Comparison of ENCODE assay signal across 8 mouse cellular contexts in the genomic region with DNA sequence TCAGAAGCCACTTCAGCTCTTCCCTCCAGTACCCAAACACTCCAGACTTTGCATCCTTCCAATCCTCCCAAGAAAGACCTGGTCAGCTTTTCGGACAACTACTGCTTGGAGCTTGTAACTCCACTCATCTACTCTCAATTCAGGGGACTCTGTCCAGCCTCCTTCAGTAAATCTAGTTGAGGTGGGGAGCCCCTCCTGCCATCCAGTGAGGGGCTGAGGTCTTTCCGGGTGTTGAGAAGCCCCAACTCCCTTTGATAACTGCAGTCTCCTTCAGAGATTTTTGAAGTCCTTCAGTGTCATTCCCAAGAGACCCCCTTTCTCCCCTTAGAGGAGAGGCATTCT. TPM values are rescaled to one million over a fixed set of nuclear protein-coding genes. Genes with fewer than 3 reads are reported as not detected.
DNase-seq lines count a peak whose midpoint lies in the region; ATAC-seq and TF ChIP-seq lines count a peak whose summit lies in the region.

No protein-coding gene starts in this region.

- DNase-seq in embryo, embryonic 11.5 days (ENCODE audit: low read depth, low spot score) = peak; percentile 1
- DNase-seq in embryo, embryonic 10.5 days (ENCODE audit: low spot score) = no peak
- DNase-seq in lung, postnatal 0 days (ENCODE audit: low spot score) = peak; percentile 4
- DNase-seq in retina, embryonic 14.5 days (ENCODE audit: low spot score) = no peak
- DNase-seq in right cerebral cortex, postnatal 4 days = no peak

- H3K9ac ChIP-seq in heart, embryonic 16.5 days (ENCODE audit: low read length) = peak overlapping the region; percentile 91
- H3K9ac ChIP-seq in lung, postnatal 0 days (replicated peaks; ENCODE audit: low read depth) = peak overlapping the region; percentile 78; the same call in 1 of the 2 replicates

- no peak for TF ChIP-seq EP300 in lung, postnatal 0 days (IDR thresholded peaks at IDR 0.05)

- H3K27ac ChIP-seq in heart, embryonic 16.5 days (ENCODE audit: low read length) = peak overlapping the region; percentile 90
- H3K27ac ChIP-seq in lung, postnatal 0 days (ENCODE audit: low read length) = peak overlapping the region; percentile 90

- no peaks in the 10 kb centered on the region for H3K36me3 ChIP-seq in C2C12 (ENCODE audit: control insufficient read depth, insufficient read depth)
- H3K36me3 ChIP-seq in heart, embryonic 16.5 days (ENCODE audit: control insufficient read depth, insufficient read depth) = no peaks in the 10 kb centered on the region
- no peaks in the 10 kb centered on the region for H3K36me3 ChIP-seq in lung, postnatal 0 days (ENCODE audit: insufficient read depth, low read length)

- no peaks in the 10 kb centered on the region for H3K79me3 ChIP-seq in C2C12 (ENCODE audit: low read depth)

- H3K4me3 ChIP-seq in C2C12 (ENCODE audit: insufficient read depth, poor library complexity, severe bottlenecking) = peak overlapping the region; percentile 68
- H3K4me3 ChIP-seq in heart, embryonic 16.5 days (ENCODE audit: low read length) = peak overlapping the region; percentile 92
- H3K4me3 ChIP-seq in lung, postnatal 0 days (ENCODE audit: low read depth, low read length) = peak overlapping the region; percentile 89

- H3K79me2 ChIP-seq in C2C12 (ENCODE audit: control insufficient read depth, insufficient read depth) = no peaks in the 10 kb centered on the region

- TF ChIP-seq CTCF in C2C12 (IDR thresholded peaks at IDR 0.05; ENCODE audit: control insufficient read depth, insufficient read depth, insufficient read length) = no peak
- no peak for TF ChIP-seq CTCF in lung, postnatal 0 days (IDR thresholded peaks at IDR 0.05)

- peak overlapping the region; percentile 13 for H3ac ChIP-seq in C2C12 (ENCODE audit: control insufficient read depth, insufficient read length, low read depth)

- no peaks in the 10 kb centered on the region for H3K9me3 ChIP-seq in heart, embryonic 16.5 days (replicated peaks; ENCODE audit: control insufficient read depth, low read length)
- H3K9me3 ChIP-seq in lung, postnatal 0 days (ENCODE audit: low read length) = no peaks in the 10 kb centered on the region

- H3K4me1 ChIP-seq in heart, embryonic 16.5 days (ENCODE audit: control insufficient read depth, insufficient read depth, low read length) = peaks cover 3% of the 10 kb centered on the region; the same call in 1 of the 2 replicates
- peaks cover 3% of the 10 kb centered on the region; the same call in 1 of the 2 replicates for H3K4me1 ChIP-seq in lung, postnatal 0 days (ENCODE audit: insufficient read depth, low read depth, low read length)

- peak overlapping the region; percentile 81 for H3K4me2 ChIP-seq in heart, embryonic 16.5 days (ENCODE audit: low read depth, low read length)
- peak overlapping the region; percentile 73 for H3K4me2 ChIP-seq in lung, postnatal 0 days (replicated peaks; ENCODE audit: low read depth, low read length)

- H3K27me3 ChIP-seq in C2C12 (ENCODE audit: control insufficient read depth, insufficient read depth, insufficient read length) = no peaks in the 10 kb centered on the region
- H3K27me3 ChIP-seq in heart, embryonic 16.5 days (ENCODE audit: control insufficient read depth, insufficient read depth, low read length) = no peaks in the 10 kb centered on the region
- no peaks in the 10 kb centered on the region for H3K27me3 ChIP-seq in lung, postnatal 0 days (replicated peaks; ENCODE audit: insufficient read depth, low read length)

- ATAC-seq in heart, embryonic 16.5 days (replicated peaks; ENCODE audit: extremely low read depth, insufficient read depth, low FRiP score) = no peak
- ATAC-seq in lung, postnatal 0 days = no peak
- ATAC-seq in megakaryocyte progenitor cell, adult 5-6 weeks (replicated peaks; ENCODE audit: poor library complexity) = no peak

- 19% methylated on average over 2 of the region's 2 CpGs for WGBS in heart, embryonic 16.5 days
- 6% methylated on average over 2 of the region's 2 CpGs for WGBS in lung, postnatal 0 days

TF ChIP-seq in C2C12, 6 proteins besides CTCF, POLR2A, EP300 and RAD21:
- TF ChIP-seq USF1 (IDR thresholded peaks at IDR 0.05; ENCODE audit: low read depth) (no peak), CEBPB (IDR thresholded peaks at IDR 0.05; ENCODE audit: low read depth) (no peak), MAX (IDR thresholded peaks at IDR 0.05) (no peak)
TF ChIP-seq in C2C12: peak in this region for 0.

RNA-seq across cellular contexts. Expression of gene Spata6, which starts 0.8 kb away (rescaled TPM):
- 6.5 TPM for polyA plus RNA-seq in C2C12 (2012; fragmentation: generic; extraction: Trizol)
- 19.5 and 20.4 TPM in 2 replicates for polyA plus RNA-seq in heart, embryonic 16.5 days (2015; fragmentation: Nextera tagmentation; extraction: Ambion mirVana)
- 33.2 and 33.4 TPM in 2 replicates for polyA plus RNA-seq in lung, postnatal 0 days (2015; fragmentation: Nextera tagmentation; extraction: Ambion mirVana)
- 14.1 and 20.0 TPM in 2 replicates for total RNA-seq in megakaryocyte progenitor cell, adult 5-6 weeks (2015)
- 9.2 and 14.3 TPM in 2 replicates for total RNA-seq in megakaryocyte progenitor cell, adult 5-6 weeks (2017)

Comparison
In these comparisons a context has a peak if more than half of its experiments do, and no peak if none do; other contexts are left out.
1. DNase-seq: peak in embryo, embryonic 11.5 days (single experiment) and lung, postnatal 0 days (single experiment); none in embryo, embryonic 10.5 days (single experiment), retina, embryonic 14.5 days (single experiment) and right cerebral cortex, postnatal 4 days (single experiment).
2. Peak in every context shown above with its lines, with median percentiles within 50 percentile points of each other: H3K4me3 ChIP-seq.